Mouse (Mus musculus): Measurements from ENCODE around the gene Epha10.
A peak's percentile ranks its signal among the peaks of the same experiment; 100 is the strongest.
"Not testable (repeated sequence)": the region's sequence is repeated elsewhere in the genome, so short reads cannot be mapped to it uniquely, and the experiment has no call there.

Gene Epha10

GRCm38 (mm10) chr4:124894508-124895428 is 14.1 kb downstream of the Epha10 start:
- no peak for DNase-seq

- no peak for DNase-seq
These were observed 17.7 kb downstream of the Epha10 start for GRCm38 (mm10) chr4:124898428-124898827.

GRCm38 (mm10) chr4:124899906-124900305 is 19.2 kb downstream of the Epha10 start:
- DNase-seq, result no peak

DNA sequence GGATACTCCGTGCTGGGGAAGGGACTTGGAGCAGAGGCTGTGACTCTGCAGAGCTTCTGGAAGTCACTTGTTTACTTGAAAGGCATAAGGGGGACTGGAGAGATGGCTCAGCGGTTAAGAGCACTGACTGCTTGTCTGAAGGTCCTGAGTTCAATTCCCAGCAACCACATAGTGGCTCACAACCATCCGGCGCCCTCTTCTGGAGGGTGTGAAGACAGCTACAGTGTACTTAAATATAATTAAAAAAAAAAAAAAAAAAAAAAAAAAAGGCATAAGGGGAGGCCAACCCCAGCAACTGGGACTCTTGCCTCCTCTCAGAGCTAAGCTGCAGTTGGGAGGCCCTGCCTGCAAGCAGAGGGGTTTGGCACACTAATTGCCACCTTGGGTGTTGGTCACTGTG is 24.7 kb downstream of the Epha10 start:
- DNase-seq, result no peak

DNA sequence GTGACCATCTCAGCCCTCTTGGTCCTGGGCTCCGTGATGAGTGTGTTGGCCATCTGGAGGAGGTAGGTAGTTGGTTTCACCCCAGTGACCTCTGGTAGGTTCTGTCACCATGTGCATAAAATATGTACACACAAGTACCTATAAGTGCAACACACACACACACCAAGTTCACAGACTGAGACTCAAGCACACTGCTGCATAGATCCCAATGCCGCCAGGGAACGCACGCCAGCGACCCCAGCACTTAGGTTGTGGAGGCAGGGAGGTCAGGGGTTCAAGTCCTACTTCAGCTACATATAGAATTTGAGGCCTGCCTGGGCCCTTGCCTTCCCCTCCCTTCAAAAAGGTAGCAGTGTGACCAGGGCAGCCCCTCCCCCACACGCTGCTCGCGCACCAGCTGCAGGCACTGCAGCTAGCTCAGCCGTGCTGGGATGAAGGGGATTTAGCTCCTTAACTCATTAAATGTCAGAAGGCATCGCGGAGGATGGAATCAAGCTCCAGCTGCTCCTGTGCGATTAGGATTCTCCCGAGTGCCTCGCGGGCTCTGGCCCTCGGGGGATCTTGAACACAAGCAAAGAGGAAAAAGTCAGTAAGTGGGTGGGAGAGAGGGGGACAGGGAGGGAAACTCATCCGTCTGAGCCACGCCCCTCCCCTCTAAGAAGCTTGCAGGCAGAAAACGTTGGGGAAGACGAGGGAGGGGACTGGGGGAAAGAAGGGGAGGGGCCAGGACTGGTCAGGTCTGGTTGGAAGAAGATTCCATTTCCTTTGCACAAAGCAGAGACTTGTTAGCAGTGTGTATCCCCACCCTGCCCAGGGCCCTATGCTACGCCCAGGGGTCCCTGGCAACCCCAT is 25.5 kb downstream of the Epha10 start:
- DNase-seq, result no peak

DNA sequence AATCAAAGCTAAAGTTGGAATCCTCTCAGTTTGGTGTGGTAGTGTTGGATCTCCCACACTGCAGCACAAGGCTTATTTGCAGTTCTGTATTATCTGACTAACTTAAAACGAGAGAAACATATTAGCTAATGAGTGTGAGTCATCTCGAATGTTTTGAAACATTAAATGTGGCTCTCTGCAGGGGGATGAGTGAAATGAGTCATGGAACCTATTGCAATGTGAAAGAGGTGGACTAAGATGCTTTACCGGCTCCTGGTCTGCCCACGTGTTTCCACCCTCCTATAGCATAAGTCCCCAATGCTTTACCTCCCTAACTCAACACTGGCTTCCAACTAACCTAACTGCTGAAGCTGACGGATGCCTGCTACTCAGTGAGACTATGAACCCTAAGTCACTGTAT is 47.4 kb downstream of the Epha10 start:
- no peak for DNase-seq

- DNase-seq, result peak; percentile 97
These were observed 56.1 kb downstream of the Epha10 start, which contains the start of gene 9930104L06Rik for GRCm38 (mm10) chr4:124936613-124937471. Gene 9930104L06Rik (plus strand): TSS chr4:124937048.

DNA sequence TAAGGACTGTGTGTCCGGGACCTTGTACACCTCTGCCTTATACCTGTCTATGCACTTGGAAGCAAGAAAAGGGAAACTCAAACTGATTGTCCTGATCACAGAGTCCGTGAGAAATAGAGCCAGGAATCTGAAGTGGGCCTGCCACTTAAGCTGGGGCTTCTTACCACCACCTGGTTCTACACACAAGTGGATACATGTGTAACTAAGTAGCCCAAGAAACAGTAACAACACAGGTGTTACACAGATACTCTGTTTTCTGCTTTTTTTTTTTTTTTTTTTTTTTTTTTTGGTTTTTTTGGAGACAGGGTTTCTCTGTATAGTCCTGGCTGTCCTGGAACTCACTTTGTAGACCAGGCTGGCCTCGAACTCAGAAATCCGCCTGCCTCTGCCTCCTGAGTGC is 58.5 kb downstream of the Epha10 start, which contains the start of gene Cdca8:
Cdca8 (minus strand) TSS at position 101 of the 400 bp plus-strand sequence.
- not testable (repeated sequence) for DNase-seq

- DNase-seq, result peak; percentile 55 to 87
These were observed 62.3 kb downstream of the Epha10 start for GRCm38 (mm10) chr4:124943022-124943421.

DNA sequence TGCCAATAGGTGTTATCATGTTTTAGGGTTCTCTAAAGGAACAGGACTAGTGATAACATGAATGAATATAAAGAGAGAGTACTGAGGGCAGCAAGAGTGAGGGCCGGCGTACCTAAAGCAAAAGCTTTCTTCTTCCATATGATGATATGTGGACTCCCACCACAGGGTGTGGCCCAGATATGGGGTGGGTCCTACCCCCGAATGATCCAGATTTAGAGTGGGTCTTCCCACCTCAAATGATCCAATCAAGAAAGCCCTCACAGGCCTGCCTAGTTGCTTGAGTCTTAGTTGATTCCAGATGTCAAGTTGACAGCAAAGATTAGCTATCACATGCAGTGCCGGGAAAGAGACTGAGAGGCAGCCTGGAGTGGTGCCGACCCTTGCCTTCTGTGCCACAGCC is 63.1 kb downstream of the Epha10 start:
- peak in 1 of 2 experiments; percentile 14 for DNase-seq

DNA sequence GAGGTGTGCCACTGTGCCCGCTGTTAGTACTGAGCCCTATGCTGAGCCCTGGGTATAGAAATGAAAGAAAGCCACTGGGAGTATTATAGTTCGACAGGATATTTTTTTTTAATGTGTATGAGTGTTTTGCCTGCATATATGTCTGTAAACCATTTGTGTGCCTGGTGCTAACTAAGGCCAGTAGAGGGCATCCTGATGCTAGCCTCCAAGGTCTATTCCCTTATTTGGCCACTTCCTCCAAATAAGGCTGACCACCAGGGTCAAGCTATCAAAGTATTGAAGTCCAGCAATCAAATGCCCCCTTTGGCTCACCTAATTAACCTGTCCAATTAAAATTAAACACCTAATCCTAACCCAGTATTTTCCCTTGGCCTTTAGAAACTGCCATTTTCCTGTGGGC is 64.3 kb downstream of the Epha10 start:
- peak in 1 of 2 experiments; percentile 17 for DNase-seq

DNA sequence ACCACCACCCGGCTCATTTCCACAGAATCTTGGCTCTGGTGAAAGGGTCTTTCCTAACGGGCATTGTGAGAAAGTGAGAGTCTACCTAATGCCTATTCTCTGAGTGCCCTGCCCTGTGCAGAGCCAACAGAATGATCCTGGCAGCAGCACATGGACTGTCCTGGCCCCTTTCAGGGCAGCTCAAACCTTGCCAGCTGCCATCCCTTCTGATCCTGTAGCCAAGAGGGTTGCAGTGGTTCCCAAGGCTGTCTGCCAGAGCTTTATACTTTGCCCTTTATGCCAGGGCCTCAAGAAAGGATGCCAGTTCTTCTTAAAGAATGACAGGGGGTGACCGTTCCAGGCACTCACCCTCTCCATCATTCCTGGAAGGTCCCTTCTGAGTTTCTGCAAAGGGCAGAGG is 68.8 kb downstream of the Epha10 start:
- no peak for DNase-seq

GRCm38 (mm10) chr4:124950181-124951035 is 69.7 kb downstream of the Epha10 start:
- DNase-seq, result peak; percentile 22 to 47

- peak in 1 of 2 experiments; percentile 10 for DNase-seq
These were observed 70.3 kb downstream of the Epha10 start for GRCm38 (mm10) chr4:124951036-124951433.

GRCm38 (mm10) chr4:124953546-124953945 is 72.8 kb downstream of the Epha10 start:
- DNase-seq, result peak in 1 of 2 experiments; percentile 15

DNA sequence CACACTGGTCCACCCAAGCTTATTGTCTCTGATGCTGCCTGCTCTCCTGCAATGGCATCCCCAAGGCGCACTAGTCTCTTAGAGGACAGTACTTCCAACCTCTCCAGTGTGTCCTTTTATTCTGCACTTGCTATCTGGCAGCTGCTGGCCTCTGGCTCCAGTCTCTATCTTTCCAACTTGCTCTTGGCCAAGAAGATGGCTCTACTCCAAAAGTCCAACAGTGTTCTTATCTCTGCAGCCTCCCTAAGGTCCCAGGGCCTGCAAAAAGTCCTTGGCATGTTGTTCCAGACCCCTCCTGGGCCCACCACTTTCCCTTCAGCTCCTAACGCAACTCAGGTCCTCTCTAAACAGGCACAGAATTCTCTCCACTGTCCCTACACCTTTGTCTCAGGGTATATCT is 76.6 kb downstream of the Epha10 start:
- DNase-seq, result no peak

- DNase-seq, result peak; percentile 57 to 77
These were observed 78.4 kb downstream of the Epha10 start for GRCm38 (mm10) chr4:124959062-124959461.

- DNase-seq, result no peak
These were observed 80.2 kb downstream of the Epha10 start for GRCm38 (mm10) chr4:124960940-124961339.

DNA sequence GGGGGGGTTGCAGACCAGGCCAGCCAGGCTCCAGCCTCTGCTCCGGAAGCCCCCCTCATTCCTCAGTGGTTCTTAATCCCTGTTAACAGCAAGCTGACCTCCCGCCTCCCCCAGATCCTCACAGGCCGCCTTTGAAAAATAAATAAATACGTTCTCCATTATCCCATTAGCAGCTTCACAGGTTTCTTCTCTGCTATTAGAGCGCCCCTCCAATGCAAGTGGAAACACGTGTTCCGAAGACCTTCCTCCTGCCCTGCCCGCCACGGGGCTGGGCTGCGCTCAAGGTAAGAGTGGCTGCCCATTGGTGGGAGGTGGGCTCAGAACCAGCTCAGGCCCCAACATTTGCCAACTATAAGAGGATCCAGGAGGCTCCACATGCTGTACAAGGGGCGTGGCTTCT is 81.9 kb downstream of the Epha10 start:
- DNase-seq, result no peak

DNA sequence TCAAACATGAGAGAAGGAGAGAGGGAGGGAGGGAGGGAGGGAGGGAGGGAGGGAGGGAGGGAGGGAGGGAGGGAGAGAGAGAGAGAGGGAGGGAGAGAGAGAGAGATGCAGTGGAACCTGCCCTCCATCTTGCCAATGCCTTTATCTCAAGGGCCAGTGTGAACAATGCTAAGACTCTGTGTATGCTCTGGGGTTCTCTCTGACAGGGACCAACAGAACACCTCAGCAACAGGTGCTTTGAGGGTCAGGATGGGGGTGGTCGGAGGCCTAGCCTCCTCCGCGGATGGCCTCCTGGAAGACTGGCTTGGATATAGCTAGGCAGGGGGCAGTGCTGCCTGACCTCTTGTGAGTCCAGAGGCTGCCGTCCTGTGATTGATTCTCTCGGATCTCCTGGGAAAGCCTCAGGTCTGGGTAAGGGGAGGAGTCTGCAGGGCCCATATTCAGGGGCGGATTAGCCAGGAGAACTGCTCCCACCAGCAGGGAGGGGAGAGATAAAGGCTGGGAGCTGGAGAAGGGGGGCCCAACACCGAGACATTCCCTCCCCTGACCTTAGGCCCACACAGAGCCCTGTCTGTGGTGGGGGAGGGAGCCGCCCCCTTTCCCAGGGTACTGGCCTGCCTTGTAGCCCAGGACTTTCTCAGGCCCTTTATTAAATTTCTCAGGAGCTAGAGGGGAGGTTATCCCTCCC is 84.4 kb downstream of the Epha10 start:
- no peak for DNase-seq
